Mouse (Mus musculus): ENCODE measurements around the gene Pex11b.

- no peak for TF ChIP-seq CTCF (conservative IDR thresholded peaks at IDR 0.05; ENCODE audit: low read length)
- no peak for TF ChIP-seq POU5F1 (IDR thresholded peaks at IDR 0.05; ENCODE audit: borderline replicate concordance, low read length)
- TF ChIP-seq NANOG (IDR thresholded peaks at IDR 0.05; ENCODE audit: borderline replicate concordance, low read length): no peak
These were observed 37.7 kb upstream of the Pex11b start for GRCm38 (mm10) chr3:96597435-96597891.

Data from E14TG2a.4 (cell line).